Mouse (Mus musculus) large intestine, adult 2 months (tissue): ENCODE data around the gene Tubb4b. TPM values are rescaled to one million over a fixed set of nuclear protein-coding genes. Genes with fewer than 3 reads are reported as not detected.

ENCODE experiments used
- DNase-seq: peaks from one replicate; pipeline ENCODE4 v3.0.0-alpha.2; 2012; ENCODE audit warnings: low read depth, low spot score
- WGBS: fragments of 180-500 bp; shearing (Covaris S2); methylation state at CpG from one replicate; pipeline ENCODE4 v1.1.7; 2018; 5-methylcytosine and 5-hydroxymethylcytosine counted together
- polyA plus RNA-seq: library from polyadenylated mRNA; depleted of rRNA; stranded (reverse); fragments of >200 nt; gene quantifications from 2 replicates; pipeline ENCODE4 v1.2.3, GENCODE M21; 2012; rRNA removed

Gene Tubb4b
- polyA plus RNA-seq, 1 experiment: 937 TPM

GRCm38 (mm10) chr2:25176573-25176972 lies 47.9 kb downstream of the Tubb4b start:
- no peak for DNase-seq
- WGBS: 31% methylated on average over 6 of the region's 6 CpGs

DNA sequence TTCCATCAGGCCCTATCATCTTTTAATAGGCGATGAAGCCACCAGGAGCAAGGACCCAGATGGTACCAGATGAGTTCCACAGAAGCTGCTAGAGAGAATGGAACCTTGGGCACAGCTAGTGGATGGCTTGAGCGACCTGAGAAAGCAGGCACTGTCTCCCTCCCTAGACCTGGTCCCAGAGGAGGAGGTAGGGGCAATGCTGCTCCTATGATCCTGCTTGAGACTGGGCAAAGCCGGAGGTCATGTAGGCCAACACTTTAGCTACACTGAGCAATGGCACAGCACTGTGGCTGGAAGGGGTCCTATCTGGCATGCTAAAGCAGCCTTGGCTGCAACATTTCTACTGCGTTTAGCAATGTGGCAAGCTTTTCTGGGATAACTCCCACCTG lies 48.8 kb downstream of the Tubb4b start:
- 41% methylated on average over 4 of the region's 4 CpGs for WGBS
- no peak for DNase-seq

- no peak for DNase-seq
- 26% methylated on average over 7 of the region's 7 CpGs for WGBS
Measured at GRCm38 (mm10) chr2:25174866-25175689, 49.4 kb downstream of the Tubb4b start.

GRCm38 (mm10) chr2:25173821-25174220 lies 50.7 kb downstream of the Tubb4b start:
- WGBS: 87% methylated on average over 4 of the region's 4 CpGs
- no peak for DNase-seq

GRCm38 (mm10) chr2:25172629-25173028 lies 51.9 kb downstream of the Tubb4b start:
- 25% methylated on average over 8 of the region's 8 CpGs for WGBS
- DNase-seq: no peak

Other genes with a start within 250 kb of the Tubb4b start
- gene Mrpl41, start 249.6 kb downstream of the Tubb4b start, polyA plus RNA-seq: 37.5 and 39.9 TPM in 2 replicates
- gene Pnpla7, start 248.7 kb downstream of the Tubb4b start, polyA plus RNA-seq: 11.0 and 23.4 TPM in 2 replicates
- 48.7 and 62.3 TPM in 2 replicates for gene Nsmf, start 170.3 kb downstream of the Tubb4b start, polyA plus RNA-seq
- gene Entpd8, start 144.4 kb downstream of the Tubb4b start, polyA plus RNA-seq: 176 and 274 TPM in 2 replicates
- 39.3 and 46.9 TPM in 2 replicates for gene Noxa1, start 129.6 kb downstream of the Tubb4b start, polyA plus RNA-seq
- gene Nrarp, start 43.9 kb downstream of the Tubb4b start, polyA plus RNA-seq: 23.6 and 24.9 TPM in 2 replicates
- 22.7 and 31.7 TPM in 2 replicates for gene Tor4a, start 27.8 kb downstream of the Tubb4b start, polyA plus RNA-seq
- 60.9 and 89.7 TPM in 2 replicates for gene Nelfb, start 13.2 kb downstream of the Tubb4b start, polyA plus RNA-seq
- gene Stpg3, start 10.1 kb downstream of the Tubb4b start, polyA plus RNA-seq: not detected in 2 replicates
- not detected in 2 replicates for gene Fam166a, start 6.0 kb downstream of the Tubb4b start, polyA plus RNA-seq
- 0.52 and 2.9 TPM in 2 replicates for gene Slc34a3, start 9.7 kb upstream of the Tubb4b start, polyA plus RNA-seq
- gene Rnf224, start 12.1 kb upstream of the Tubb4b start, polyA plus RNA-seq: not detected in 2 replicates
- 18.0 and 33.6 TPM in 2 replicates for gene Rnf208, start 17.6 kb upstream of the Tubb4b start, polyA plus RNA-seq
- gene Cysrt1, start 17.8 kb upstream of the Tubb4b start, polyA plus RNA-seq: 1.6 and 1.8 TPM in 2 replicates
- 24.7 and 33.9 TPM in 2 replicates for gene AL732309.1, start 22.2 kb upstream of the Tubb4b start, polyA plus RNA-seq
- 30.4 and 35.0 TPM in 2 replicates for gene Tmem203, start 30.7 kb upstream of the Tubb4b start, polyA plus RNA-seq
- 212 and 278 TPM in 2 replicates for gene Tprn, start 37.9 kb upstream of the Tubb4b start, polyA plus RNA-seq
- 47.8 and 56.0 TPM in 2 replicates for gene Ssna1, start 47.7 kb upstream of the Tubb4b start, polyA plus RNA-seq
- gene Anapc2, start 47.8 kb upstream of the Tubb4b start, polyA plus RNA-seq: 64.2 and 103 TPM in 2 replicates
- not detected in 2 replicates for gene Tmem210, start 63.4 kb upstream of the Tubb4b start, polyA plus RNA-seq
- gene Lrrc26, start 65.2 kb upstream of the Tubb4b start, polyA plus RNA-seq: 92.7 and 108 TPM in 2 replicates
- gene Grin1, start 94.5 kb upstream of the Tubb4b start, polyA plus RNA-seq: 0.48 and 0.63 TPM in 2 replicates
- gene Man1b1, start 107.6 kb upstream of the Tubb4b start, polyA plus RNA-seq: 27.5 and 31.2 TPM in 2 replicates
- 24.2 and 28.6 TPM in 2 replicates for gene Dpp7, start 131.7 kb upstream of the Tubb4b start, polyA plus RNA-seq
- gene Uap1l1, start 141.0 kb upstream of the Tubb4b start, polyA plus RNA-seq: 61.6 and 68.8 TPM in 2 replicates
- gene Sapcd2, start 147.6 kb upstream of the Tubb4b start, polyA plus RNA-seq: 26.0 and 26.7 TPM in 2 replicates
- gene Entpd2, start 171.2 kb upstream of the Tubb4b start, polyA plus RNA-seq: 36.7 and 40.4 TPM in 2 replicates
- 91.9 and 126 TPM in 2 replicates for gene Npdc1, start 174.6 kb upstream of the Tubb4b start, polyA plus RNA-seq
- gene Fut7, start 198.6 kb upstream of the Tubb4b start, polyA plus RNA-seq: 0.52 and 0.88 TPM in 2 replicates
- 7.5 and 12.4 TPM in 2 replicates for gene Abca2, start 204.0 kb upstream of the Tubb4b start, polyA plus RNA-seq
- 1.3 and 1.4 TPM in 2 replicates for gene Clic3, start 232.1 kb upstream of the Tubb4b start, polyA plus RNA-seq
- 45.6 and 48.9 TPM in 2 replicates for gene Paxx, start 236.4 kb upstream of the Tubb4b start, polyA plus RNA-seq
- gene Ptgds, start 245.3 kb upstream of the Tubb4b start, polyA plus RNA-seq: 0.53 and 1.0 TPM in 2 replicates